Mouse (Mus musculus): ENCODE measurements around the gene Zfp61. TPM values are rescaled to one million over a fixed set of nuclear protein-coding genes. Genes with fewer than 3 reads are reported as not detected.

Gene Zfp61
- total RNA-seq, 2 experiments from 2014 or later, result 3.1 to 4.5 TPM

DNA sequence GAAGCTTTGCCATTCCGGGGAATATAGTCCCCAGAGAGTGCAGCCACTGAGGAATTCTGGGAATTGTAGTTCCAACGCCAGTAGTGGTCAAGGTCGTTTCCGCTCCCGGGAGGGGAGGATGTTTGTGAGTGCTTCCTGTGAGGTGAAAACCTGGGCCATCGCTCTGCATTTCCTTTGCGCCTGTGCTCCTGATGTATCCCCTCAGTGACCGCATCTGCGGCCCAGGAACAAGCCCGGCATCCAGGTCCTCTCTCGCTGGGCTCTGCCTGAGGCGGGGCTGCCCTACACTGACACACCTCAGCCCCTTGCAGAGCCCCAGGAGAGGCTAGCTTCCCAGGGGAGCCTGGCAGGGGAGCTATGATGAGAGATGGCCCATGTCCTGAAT lies 30.8 kb downstream of the Zfp61 start, which contains the start of gene Zfp93:
TSS of gene Zfp93 (plus strand) at position 133 of the 385 bp plus-strand sequence.
- DNase-seq (ENCODE audit: low spot score), result peak; percentile 58
- intact Hi-C loops (cut with DNase I), result loop anchor here (2.0 kb wide), 1 partner anchor 47 kb away; the partner anchor contains the start of gene Zfp94

DNA sequence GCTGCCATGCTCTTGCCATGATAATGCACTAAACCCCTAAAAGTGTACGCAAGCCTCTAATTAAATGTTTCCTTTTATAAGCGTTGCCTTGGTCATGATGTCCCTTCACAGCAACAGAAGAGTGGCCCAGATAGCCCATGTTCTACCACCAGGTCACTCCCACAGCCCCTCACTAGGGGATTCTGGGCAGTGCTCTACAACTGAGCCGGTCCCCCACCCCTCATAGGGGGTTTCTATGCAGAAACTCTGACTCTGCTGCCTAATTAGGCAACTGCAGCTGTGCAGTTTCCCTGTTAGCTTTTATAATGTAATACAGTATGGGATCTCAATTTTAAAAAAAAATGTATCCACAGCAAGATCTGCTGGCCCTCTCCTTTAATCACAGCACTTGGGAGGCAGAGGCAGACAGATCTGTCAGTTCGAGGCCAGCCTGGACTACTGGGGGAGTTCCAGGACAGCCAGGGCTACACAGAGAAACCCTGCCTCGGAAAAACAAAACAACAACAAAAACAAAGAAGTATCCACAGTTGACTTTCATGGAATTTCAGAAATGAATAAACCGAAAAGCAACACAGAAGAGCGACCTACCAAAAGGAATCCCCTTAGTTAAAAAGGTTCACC lies 31.3 kb downstream of the Zfp61 start:
- intact Hi-C loops (cut with DNase I), result loop anchor here (2.0 to 5.0 kb wide), 4 partner anchors 15 to 157 kb away; partner anchors contain the start of genes Zfp108, Zfp112, Zfp235 and Zfp94
- no peak for DNase-seq (ENCODE audit: low spot score)

DNA sequence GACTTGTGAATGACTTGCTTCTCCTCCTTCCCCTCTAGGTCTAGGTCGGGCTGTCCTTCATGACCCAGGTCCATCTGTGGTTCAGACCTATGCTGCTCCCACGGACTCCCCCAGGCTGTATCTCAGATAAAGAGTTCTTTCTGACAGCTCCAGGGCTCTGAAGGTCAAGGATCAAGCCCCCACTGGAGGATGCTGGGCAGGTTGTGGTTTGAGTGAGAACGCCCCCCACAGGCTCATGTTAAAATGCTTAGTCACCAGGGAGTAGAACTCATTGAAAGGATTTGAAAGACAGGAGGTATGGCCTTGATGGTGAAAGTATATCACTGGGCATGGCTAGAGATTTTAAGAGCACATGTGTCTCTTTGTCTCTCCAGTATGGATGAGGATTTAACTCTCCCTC lies 31.8 kb downstream of the Zfp61 start:
- DNase-seq (ENCODE audit: low spot score), result no peak
- intact Hi-C loops (cut with DNase I), result loop anchor here (2.0 to 5.0 kb wide), 3 partner anchors 14 to 157 kb away; partner anchors contain the start of genes Zfp108, Zfp112 and Zfp235

DNA sequence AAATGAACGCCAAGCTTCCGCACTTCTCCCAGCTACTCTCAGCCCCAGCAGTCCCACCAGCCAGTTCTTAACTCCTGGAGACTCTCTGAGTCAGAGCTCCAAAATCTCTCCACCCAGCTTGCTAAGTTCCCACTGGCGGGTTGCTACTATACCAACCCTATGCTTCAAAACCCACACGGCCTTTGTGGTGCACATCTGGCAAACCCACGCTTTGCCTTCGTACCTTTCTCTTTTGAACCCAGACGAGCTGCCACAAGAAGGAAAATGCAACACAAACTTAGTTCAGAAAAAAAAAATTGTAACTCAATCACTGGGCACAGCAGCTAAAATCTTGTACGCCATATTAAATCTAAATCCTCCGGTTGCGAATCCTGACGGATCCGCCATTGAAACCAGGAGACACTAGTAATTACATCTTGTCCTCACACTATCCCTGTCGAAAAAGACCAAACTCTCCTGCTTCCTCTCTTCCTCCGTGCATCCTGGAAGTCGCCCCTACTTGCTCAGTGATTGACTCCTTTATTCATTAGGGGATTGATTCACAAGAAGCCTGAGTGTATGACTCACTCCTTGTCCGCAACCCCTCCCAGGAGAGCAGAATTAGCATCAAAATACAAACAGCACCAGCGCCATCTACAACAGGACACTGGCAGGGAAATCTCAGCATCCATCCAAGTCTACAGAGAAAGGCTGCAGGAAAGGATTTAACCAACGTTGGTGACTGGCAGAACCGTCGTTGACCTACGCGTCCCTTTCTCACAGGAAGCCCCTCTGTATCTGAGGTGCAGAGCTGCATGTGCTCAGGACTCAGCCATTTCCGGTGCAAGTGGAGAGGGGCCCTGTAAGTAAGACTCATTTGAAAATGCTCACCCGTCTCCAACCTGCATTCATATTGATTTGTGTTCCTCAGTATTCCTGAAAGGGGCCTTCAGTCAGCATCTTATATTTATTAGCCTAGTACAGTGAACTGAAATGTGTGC lies 32.6 kb downstream of the Zfp61 start:
- no peak for DNase-seq (ENCODE audit: low spot score)
- intact Hi-C loops (cut with DNase I), result loop anchor here (2.0 to 5.0 kb wide), 3 partner anchors 14 to 156 kb away; partner anchors contain the start of genes Zfp108, Zfp112 and Zfp235

DNA sequence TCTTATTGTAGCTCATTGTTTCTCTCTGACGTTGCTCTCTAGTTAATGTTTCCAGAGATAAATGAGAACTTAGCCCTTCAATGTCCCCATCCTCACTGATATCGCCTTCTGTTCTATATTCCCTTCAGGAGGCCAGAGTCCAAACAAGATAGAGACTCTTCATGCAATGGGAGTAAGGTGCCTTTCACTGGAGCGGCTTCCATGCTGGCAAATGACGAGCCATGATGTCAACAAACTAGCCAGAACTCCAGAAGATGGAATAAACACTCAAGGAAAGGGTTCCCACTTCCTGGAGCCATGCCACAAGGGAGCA lies 41.1 kb downstream of the Zfp61 start:
- intact Hi-C loops (cut with DNase I), result loop anchor here (5.0 kb wide), 1 partner anchor 53 kb away; no protein-coding TSS in a partner anchor
- no peak for DNase-seq (ENCODE audit: low spot score)

GRCm38 (mm10) chr7:24259306-24259999 lies 41.6 kb downstream of the Zfp61 start:
- no peak for DNase-seq (ENCODE audit: low spot score)
- intact Hi-C loops (cut with DNase I), result loop anchor here (5.0 kb wide), 1 partner anchor 52 kb away; no protein-coding TSS in a partner anchor

- intact Hi-C loops (cut with DNase I), result loop anchor here (1.0 to 5.0 kb wide), 4 partner anchors 14 to 174 kb away; partner anchors contain the start of genes Zfp180 and Zfp235
- DNase-seq (ENCODE audit: low spot score), result peak; percentile 67
Measured at GRCm38 (mm10) chr7:24254633-24255474, 46.2 kb downstream of the Zfp61 start, which contains the start of gene Zfp108. Gene Zfp108 (plus strand): TSS chr7:24254794.

DNA sequence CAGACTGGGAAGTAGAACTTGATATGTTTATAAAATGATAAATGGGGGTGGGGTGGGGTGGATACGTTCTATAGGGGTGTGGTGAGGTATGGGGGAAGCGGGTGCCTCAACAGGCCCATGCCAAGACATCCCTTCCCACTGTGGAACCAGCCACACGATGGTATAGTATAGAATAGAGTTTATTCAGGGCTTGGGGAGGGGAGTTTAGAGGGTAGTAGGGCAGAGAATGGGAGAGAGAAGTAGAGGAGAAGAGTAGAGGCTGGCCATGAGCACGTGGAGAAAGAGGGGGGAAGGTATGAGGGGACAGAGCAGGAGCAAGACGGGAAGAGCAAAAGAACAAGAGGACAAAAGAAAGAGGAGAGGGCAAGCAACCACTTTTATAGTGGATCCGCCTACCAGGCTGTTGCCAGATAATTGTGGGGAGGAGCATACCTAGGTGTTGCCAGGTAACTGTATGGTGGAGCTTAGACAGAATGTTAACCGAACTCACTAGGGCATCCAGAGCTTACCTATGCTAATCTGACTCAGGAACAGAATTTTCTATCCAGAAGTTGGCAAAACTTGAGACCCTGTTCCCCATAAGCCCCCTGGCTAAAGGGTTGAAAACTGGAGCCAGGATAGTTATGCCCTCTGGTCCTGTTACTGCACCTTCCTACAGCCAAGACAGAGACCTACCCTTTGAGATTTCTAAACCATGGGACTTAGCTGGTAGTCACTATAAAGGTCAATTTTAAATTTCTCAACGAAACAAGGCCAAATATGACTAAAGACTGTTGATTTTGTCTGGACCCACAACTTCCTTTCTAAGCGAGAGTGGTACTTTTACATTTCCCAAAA lies 47.0 kb downstream of the Zfp61 start:
- DNase-seq (ENCODE audit: low spot score), result no peak
- intact Hi-C loops (cut with DNase I), result loop anchor here (1.0 to 2.0 kb wide), 3 partner anchors 15 to 173 kb away; partner anchors contain the start of genes Zfp180 and Zfp235

Small RNA genes lying within 50 kb of the gene (microRNA-seq; reads per million reads assigned to microRNA genes)
- gene Gm27592, result not detected

Other genes with a start within 250 kb of the Zfp61 start
- not detected for gene Vmn1r183, start 248.0 kb downstream of the Zfp61 start, total RNA-seq (2021)
- gene Zfp180, start 219.3 kb downstream of the Zfp61 start, total RNA-seq (2021), result 10 to 100 TPM; 12.6 to 13.5 TPM
- gene Zfp112, start 188.9 kb downstream of the Zfp61 start, total RNA-seq (2021), result 1 to 10 TPM; 3.2 to 4.2 TPM
- gene Zfp235, start 167.1 kb downstream of the Zfp61 start, total RNA-seq (2021), result 1 to 10 TPM; 5.1 to 5.5 TPM
- under 1 TPM; 0.14 to 0.44 TPM for gene Zfp114, start 126.2 kb downstream of the Zfp61 start, total RNA-seq (2021)
- gene Zfp111, start 89.8 kb downstream of the Zfp61 start, total RNA-seq (2021), result 1 to 10 TPM; 3.6 to 4.0 TPM
- 1 to 10 TPM; 1.7 to 2.1 TPM for gene Zfp109, start 63.7 kb downstream of the Zfp61 start, total RNA-seq (2021)
- gene Zfp108, start 46.4 kb downstream of the Zfp61 start, total RNA-seq (2021), result 1 to 10 TPM; 1.7 to 1.8 TPM
- 1 to 10 TPM; 3.2 to 3.7 TPM for gene Zfp93, start 30.8 kb downstream of the Zfp61 start, total RNA-seq (2021)
- gene Zfp94, start 15.4 kb upstream of the Zfp61 start, total RNA-seq (2021), result 1 to 10 TPM; 1.8 to 2.5 TPM
- not detected for gene Tescl, start 32.7 kb upstream of the Zfp61 start, total RNA-seq (2021)
- not detected for gene Lypd5, start 48.0 kb upstream of the Zfp61 start, total RNA-seq (2021)
- gene Kcnn4, start 69.0 kb upstream of the Zfp61 start, total RNA-seq (2021), result under 1 TPM; 0.70 to 0.81 TPM
- gene Smg9, start 98.4 kb upstream of the Zfp61 start, total RNA-seq (2021), result 1 to 10 TPM; 7.6 TPM
- not detected for gene Irgc1, start 151.1 kb upstream of the Zfp61 start, total RNA-seq (2021)
- gene Plaur, start 161.3 kb upstream of the Zfp61 start, total RNA-seq (2021), result 1 to 10 TPM; 2.1 to 2.2 TPM
- 10 to 100 TPM; 13.1 to 13.9 TPM for gene Cadm4, start 180.8 kb upstream of the Zfp61 start, total RNA-seq (2021)
- gene Zfp428, start 205.8 kb upstream of the Zfp61 start, total RNA-seq (2021), result 10 to 100 TPM; 15.1 to 15.6 TPM
- gene AC161166.1, start 211.2 kb upstream of the Zfp61 start, total RNA-seq (2021), result not detected
- gene Irgq, start 229.5 kb upstream of the Zfp61 start, total RNA-seq (2021), result 10 to 100 TPM; 15.7 to 18.2 TPM
- gene Pinlyp, start 244.9 kb upstream of the Zfp61 start, total RNA-seq (2021), result not detected
- gene Xrcc1, start 245.1 kb upstream of the Zfp61 start, total RNA-seq (2021), result 10 to 100 TPM; 27.8 to 27.9 TPM